Mouse (Mus musculus) fat pad, adult 2 months (tissue): ENCODE measurements around the gene Lyzl4.

Experiments used
- DNase-seq: peaks from one replicate; pipeline ENCODE4 v3.0.0-alpha.2; 2011; ENCODE audit warnings: low read depth, low spot score; ENCODE audit errors: extremely low read depth

Gene Lyzl4

DNA sequence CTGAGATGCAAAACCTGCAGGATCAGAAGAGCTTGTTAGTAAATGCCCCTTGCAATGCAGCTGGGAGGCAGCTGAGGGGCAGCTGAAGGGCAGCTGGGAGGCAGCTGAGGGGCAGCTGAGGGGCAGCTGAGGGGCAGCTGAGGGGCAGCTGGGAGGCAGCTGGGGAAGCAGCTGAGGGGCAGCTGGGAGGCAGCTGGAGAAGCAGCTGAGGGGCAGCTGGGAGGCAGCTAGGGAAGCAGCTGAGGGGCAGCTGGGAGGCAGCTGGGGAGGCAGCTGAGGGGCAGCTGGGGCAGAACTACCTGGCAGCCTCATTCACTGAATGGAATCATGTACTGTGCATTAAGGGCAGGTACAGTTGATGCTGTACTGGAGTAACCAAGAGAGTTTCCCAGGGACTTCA, 100.4 kb downstream of the Lyzl4 start:
- no peak for DNase-seq

- no peak for DNase-seq
These were observed 109.3 kb downstream of the Lyzl4 start for GRCm38 (mm10) chr9:121532626-121533025.

DNA sequence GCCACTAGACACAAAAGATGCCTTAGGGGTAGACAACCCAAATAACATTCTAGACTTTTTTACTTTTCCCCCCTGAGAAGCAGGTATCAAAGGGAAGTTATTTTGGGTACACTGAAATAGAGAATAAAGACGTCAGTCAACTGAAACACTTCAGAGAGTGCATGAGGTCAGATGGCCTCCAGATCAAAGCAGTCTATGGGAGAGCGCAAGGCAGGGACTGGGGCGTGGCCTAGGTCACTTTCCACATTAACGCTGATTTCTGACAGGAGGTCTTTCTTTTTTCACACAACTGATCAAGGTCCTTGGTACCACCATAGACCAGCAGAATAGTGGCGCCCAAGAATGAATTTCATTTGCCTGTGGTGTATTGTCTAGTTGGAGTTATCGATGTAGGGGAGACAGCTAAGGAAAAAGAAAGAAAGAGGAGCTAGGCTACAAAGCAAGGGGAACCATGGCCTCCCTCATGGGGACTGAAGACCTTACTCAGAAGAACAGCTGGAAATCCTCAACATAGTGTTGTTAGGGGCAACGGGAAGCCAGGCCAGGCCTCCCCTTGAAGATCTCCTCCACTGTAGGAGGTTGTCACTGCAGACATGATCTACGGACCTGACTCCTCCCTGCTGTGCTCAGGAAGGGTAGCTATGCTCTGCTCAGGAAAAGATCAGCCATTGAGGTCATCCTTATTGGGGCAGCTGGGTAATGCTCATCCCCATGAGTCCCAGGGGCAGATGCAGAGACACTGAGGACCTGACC, 113.1 kb downstream of the Lyzl4 start:
- DNase-seq: no peak
